Mouse (Mus musculus) G1E-ER4 (cell line): Measurements from ENCODE around the gene Tm9sf2. TPM values are rescaled to one million over a fixed set of nuclear protein-coding genes. Genes with fewer than 3 reads are reported as not detected.

Experiments used
- GATA1 ChIP-seq: IDR thresholded peaks from one replicate; pipeline ENCODE4 v1.8.0; 2012; ENCODE audit warnings: low read length, inconsistent platforms
- polyA plus RNA-seq: library from polyadenylated mRNA; stranded (reverse); fragments of >175 nt; gene quantifications from 2 replicates; pipeline ENCODE4 v1.2.3, GENCODE M21; 2012

Tm9sf2 gene
- polyA plus RNA-seq, result 185 and 220 TPM in 2 replicates

- TF ChIP-seq GATA1, result no peak
These were observed at the start of gene Tm9sf2 for GRCm38 (mm10) chr14:122106822-122107468. Gene Tm9sf2, plus strand, starts transcription at chr14:122107038.

- TF ChIP-seq GATA1, result no peak
These were observed 48.9 kb upstream of the Tm9sf2 start for GRCm38 (mm10) chr14:122057941-122058346.

GRCm38 (mm10) chr14:122060642-122061041 lies 46.2 kb upstream of the Tm9sf2 start:
- TF ChIP-seq GATA1, result no peak

- TF ChIP-seq GATA1, result no peak
These were observed 45.5 kb upstream of the Tm9sf2 start for GRCm38 (mm10) chr14:122061376-122061775.

- TF ChIP-seq GATA1, result no peak
These were observed 44.3 kb upstream of the Tm9sf2 start for GRCm38 (mm10) chr14:122062411-122063090.

GRCm38 (mm10) chr14:122063599-122063998 lies 43.2 kb upstream of the Tm9sf2 start:
- TF ChIP-seq GATA1, result no peak

- no peak for TF ChIP-seq GATA1
These were observed 42.3 kb upstream of the Tm9sf2 start for GRCm38 (mm10) chr14:122064519-122064918.

- TF ChIP-seq GATA1, result no peak
These were observed 40.6 kb upstream of the Tm9sf2 start for GRCm38 (mm10) chr14:122066243-122066642.

GRCm38 (mm10) chr14:122068801-122069695 lies 37.8 kb upstream of the Tm9sf2 start:
- no peak for TF ChIP-seq GATA1

GRCm38 (mm10) chr14:122069948-122070347 lies 36.9 kb upstream of the Tm9sf2 start:
- TF ChIP-seq GATA1, result no peak

GRCm38 (mm10) chr14:122073422-122073821 lies 33.4 kb upstream of the Tm9sf2 start:
- no peak for TF ChIP-seq GATA1

- TF ChIP-seq GATA1, result no peak
These were observed 32.5 kb upstream of the Tm9sf2 start for GRCm38 (mm10) chr14:122074360-122074759.

GRCm38 (mm10) chr14:122075485-122076200 lies 31.2 kb upstream of the Tm9sf2 start:
- TF ChIP-seq GATA1, result no peak

GRCm38 (mm10) chr14:122077017-122077416 lies 29.8 kb upstream of the Tm9sf2 start:
- TF ChIP-seq GATA1, result no peak

GRCm38 (mm10) chr14:122079428-122079827 lies 27.4 kb upstream of the Tm9sf2 start:
- no peak for TF ChIP-seq GATA1

- TF ChIP-seq GATA1, result no peak
These were observed 26.9 kb upstream of the Tm9sf2 start for GRCm38 (mm10) chr14:122079921-122080320.
